Mouse (Mus musculus): ENCODE measurements at regions not wholly inside any gene's neighbourhood (a gene's known extent, or its start where the extent isn't known, plus 50 kb on each side); places are given as distances from the start of the nearest gene placed in this dataset.

DNA sequence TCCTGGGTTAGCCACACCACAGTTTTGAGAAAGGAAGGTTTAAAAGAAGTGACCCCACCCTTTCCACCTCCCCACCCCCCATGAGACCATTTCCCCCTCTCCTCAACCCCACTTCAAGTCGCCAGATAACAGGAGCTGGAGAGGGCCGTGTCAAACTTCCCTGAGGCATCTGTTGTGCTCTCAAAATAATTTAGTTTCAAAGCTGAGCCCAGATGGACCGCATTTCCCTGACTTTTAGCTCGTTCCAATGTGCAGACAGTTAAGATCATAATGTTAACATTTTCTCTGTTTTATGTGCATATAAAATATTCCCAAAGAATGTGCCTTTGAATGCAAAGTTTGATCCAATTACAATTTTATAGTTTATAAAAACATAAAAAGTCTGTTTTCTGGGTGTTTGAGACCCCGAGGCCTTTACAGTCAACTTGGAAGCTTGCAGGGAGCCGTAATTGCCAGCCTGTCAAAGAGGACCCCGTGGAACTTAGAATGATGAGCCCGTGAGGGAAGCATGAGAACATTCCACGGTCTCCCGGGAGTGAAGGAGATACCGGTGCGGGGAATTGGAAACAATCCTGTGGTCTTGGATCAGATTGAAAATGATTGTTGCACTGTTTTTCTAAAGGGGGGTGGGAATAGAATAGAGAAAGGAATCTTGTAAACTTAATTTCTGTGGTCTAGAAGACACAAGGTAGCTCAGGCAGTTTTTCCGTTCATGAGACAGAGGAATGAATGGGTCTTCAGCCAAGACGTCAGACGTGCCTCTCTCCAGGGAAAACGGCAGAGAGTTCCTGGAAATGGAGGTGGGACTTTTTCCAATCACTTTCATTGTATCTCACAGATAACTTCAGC, 903.3 kb downstream of the Mrps31 start:
- no peak for DNase-seq (ENCODE audit: low spot score in 2 of 2)

- peak in 1 of 2 experiments; percentile 18 for DNase-seq (ENCODE audit: low spot score in 2 of 2)
Measured at GRCm38 (mm10) chr8:23319556-23319955, 908.4 kb downstream of the Mrps31 start.

DNA sequence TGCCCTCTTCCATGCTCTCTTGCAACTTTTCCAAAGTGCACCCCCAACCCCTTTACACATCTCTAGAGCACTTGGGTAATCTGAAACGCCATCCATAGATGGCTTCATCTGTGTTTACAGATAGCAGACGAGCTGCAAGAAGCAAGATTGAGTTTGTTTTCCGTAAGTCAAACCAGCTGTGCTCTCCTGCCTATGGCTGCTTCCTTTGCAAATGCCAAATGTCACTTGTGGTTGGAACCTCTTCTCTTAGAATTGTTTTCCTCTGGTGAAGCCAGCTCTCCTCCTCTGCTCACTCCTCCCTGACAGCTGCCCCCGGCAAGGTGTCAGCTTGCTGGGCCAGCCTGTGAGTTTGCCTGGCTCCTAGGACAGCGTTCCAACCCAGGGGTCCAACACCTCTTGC, 910.0 kb downstream of the Mrps31 start:
- no peak for DNase-seq (ENCODE audit: low spot score in 2 of 2)

GRCm38 (mm10) chr8:23327283-23327682, 916.1 kb downstream of the Mrps31 start:
- no peak for DNase-seq (ENCODE audit: low spot score in 2 of 2)

DNA sequence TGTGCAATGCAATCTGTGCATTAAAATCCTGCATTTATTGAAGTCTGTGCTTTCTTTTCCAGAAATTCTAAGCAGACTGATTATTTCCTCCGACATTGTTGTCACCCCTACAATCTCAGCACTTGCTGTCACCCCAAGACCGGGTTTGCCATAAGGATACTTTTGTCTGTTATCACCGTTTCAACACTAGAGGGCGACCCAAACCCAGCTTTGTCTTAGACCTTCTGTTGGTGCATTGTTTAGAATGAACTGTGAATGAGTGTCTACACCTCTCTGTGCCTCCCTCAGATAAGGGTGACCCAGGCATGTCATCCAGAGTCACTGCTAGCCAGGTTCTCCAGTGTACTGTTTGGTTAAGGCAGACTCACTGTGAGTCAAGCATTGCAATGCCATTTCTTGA, 933.0 kb downstream of the Mrps31 start:
- DNase-seq (ENCODE audit: low spot score in 2 of 2): no peak

DNA sequence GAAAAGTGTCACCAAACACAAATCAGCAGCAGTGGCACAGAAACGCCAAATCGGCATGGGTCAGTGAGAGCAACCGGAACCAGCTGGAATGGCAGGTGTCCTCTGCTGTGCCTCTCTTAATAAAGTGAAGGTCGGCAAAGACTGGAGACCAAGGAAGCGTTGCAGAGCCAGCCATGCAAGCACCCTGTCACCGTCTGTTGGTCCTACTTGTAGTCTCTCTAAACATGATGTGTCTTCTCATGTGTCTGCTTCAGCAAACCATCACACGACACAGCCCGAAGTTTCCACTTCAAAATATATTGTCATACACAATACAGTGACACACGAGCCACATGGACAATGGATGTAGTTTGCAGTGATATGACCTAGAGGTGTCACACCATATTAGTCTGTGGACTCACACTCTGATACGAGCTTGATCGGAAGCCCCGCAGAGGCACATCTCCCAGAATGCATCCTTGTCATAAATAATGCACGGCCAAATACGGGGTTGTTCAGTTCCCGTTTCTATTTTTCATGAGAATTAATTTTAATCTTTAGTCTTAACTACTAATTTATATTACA, 940.3 kb downstream of the Mrps31 start:
- no peak for DNase-seq (ENCODE audit: low spot score in 2 of 2)

- DNase-seq (ENCODE audit: low spot score in 2 of 2): no peak
Measured at GRCm38 (mm10) chr8:23352259-23353106, 941.3 kb downstream of the Mrps31 start.

DNA sequence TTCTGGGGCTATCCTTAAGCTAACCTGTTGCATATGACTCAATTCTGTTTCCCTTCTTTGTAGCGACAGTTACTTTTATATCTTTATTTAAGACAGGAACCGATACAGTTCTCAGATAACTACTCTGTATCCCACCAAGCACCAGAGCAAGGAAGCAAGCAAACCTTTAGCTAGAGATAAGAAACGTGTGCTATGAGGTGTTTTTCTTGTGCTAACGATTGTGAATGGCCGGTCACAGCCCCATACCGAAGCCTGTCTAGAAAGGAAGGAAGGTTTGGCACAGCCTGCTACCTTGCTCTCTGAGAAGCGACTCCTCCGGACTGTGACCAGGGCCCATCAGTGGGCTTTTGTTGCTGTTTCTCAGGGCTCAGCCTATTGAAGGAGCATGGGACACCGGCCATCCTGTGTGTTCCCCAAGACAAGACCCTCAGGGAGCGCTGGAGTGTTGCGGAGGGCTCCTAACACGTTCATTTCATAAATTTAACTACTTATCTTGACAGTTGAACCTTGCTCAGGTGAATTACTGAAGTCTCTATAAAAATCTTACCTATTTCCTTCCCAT, 949.0 kb downstream of the Mrps31 start:
- DNase-seq (ENCODE audit: low spot score in 2 of 2): no peak

DNA sequence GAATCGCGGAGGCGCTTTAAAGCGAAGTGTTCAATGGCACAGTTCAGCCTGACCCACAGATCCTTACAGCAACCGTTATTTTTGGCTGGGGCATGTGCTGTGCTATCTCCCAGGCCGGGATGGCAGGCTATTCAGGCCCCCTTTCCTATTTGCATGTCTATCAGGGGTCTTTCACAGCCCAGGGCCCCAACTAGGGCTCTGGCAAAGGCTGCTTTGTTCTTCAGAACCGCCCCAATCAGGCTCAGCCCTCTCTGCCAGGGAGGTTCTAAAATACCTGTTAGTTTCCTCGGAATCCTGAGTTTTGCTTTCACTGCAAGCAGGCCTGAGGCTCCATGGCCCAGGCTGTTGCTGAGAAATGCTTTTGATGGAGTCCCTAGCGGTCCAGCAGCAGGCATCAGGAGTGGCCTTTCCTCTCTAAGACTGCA, 949.7 kb downstream of the Mrps31 start:
- DNase-seq (ENCODE audit: low spot score in 2 of 2): no peak

Data from adrenal gland, postnatal 4 days (tissue).